Mouse (Mus musculus): Measurements from ENCODE around the gene Igsf9b. TPM values are rescaled to one million over a fixed set of nuclear protein-coding genes. Genes with fewer than 3 reads are reported as not detected.

Gene Igsf9b
- polyA plus RNA-seq, 1 experiment from 2014 or later, result 2.0 TPM

DNA sequence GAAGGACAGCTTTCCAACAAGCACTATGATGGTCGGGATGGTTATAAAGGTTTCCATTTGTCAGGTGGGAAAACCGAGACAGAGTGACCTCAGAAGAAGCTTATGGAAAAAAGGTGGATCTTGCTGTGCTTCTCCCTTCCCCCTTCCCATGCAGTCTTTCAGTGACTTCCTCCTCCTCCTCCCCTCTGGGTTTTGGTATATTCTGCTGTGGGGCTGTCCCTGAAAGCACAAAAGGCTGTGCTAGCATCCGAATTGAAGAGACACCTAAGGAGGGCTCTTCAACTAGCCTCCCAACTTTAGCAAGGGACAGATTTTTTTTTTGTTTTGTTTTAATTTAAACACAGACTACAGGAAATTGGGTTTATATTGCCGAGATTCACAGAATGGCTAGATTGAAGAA, 1.7 kb downstream of the Igsf9b start:
- Histone ChIP-seq H3K27me3 (ENCODE audit: insufficient read depth, poor library complexity, severe bottlenecking) (peaks cover 55% of the 10 kb centered on the region), H3K4me1 (peaks cover 48% of the 10 kb centered on the region), H3K36me3 (no peaks in the 10 kb centered on the region), H3K27ac (no peak overlapping the region), H3K4me3 (peak overlapping the region; percentile 80), H3K9me3 (no peaks in the 10 kb centered on the region)
- DNase-seq (ENCODE audit: low spot score), result no peak
- WGBS, result 13% methylated on average over 4 of the region's 4 CpGs

DNA sequence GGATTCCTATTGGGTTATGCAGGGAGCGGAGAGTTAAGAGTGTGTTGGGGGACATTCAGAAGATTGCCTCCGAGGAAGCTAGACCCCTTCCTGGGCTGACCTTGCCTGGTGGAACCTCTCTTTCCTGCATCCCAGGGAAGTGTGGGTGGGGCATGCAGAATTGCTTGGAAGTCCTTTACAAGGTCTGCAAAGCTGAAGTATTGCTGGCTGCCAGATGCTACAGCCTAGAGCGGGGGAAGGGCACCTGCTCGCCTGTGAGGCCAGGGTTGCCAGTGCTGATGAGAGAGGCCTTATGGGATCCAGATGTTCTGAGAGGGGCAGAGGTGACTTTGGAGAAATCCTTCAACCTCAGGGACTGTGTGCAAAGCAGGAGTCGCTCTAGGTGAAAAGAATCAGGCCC, 2.5 kb downstream of the Igsf9b start:
- H3K36me3 ChIP-seq, result no peaks in the 10 kb centered on the region
- DNase-seq (ENCODE audit: low spot score), result no peak
- peaks cover 63% of the 10 kb centered on the region for H3K27me3 ChIP-seq (ENCODE audit: insufficient read depth, poor library complexity, severe bottlenecking)
- H3K9me3 ChIP-seq, result no peaks in the 10 kb centered on the region
- peaks cover 48% of the 10 kb centered on the region for H3K4me1 ChIP-seq
- whole genome bisulfite sequencing, result 51% methylated on average over 5 of the region's 5 CpGs
- H3K4me3 ChIP-seq, result no peak overlapping the region
- H3K27ac ChIP-seq, result no peak overlapping the region

DNA sequence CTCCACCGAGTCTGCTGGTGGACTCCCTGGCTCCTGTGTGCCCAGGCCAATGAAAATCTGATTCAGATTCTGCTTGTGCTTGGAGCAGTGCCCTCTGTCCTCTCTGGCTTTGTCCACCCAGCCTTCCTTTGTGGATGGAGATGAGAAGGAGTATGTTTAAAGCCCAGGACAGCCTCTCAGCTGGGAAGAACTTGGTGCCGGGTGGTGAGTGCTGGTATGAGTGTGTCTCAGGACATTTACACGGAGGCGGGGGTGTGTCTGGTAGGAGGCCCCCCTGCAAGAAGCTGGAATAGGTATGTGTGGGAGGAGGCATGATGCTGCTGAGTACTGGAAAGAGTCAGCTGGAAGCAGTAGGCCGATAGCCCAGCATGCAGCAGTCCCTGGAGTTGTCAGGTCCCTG, 3.3 kb downstream of the Igsf9b start:
- peaks cover 48% of the 10 kb centered on the region for H3K4me1 ChIP-seq
- WGBS, result 58% methylated on average over 5 of the region's 5 CpGs
- no peaks in the 10 kb centered on the region for H3K9me3 ChIP-seq
- no peak for DNase-seq (ENCODE audit: low spot score)
- no peak overlapping the region for H3K27ac ChIP-seq
- H3K36me3 ChIP-seq, result no peaks in the 10 kb centered on the region
- H3K27me3 ChIP-seq (ENCODE audit: insufficient read depth, poor library complexity, severe bottlenecking), result peaks cover 68% of the 10 kb centered on the region
- H3K4me3 ChIP-seq, result no peak overlapping the region

DNA sequence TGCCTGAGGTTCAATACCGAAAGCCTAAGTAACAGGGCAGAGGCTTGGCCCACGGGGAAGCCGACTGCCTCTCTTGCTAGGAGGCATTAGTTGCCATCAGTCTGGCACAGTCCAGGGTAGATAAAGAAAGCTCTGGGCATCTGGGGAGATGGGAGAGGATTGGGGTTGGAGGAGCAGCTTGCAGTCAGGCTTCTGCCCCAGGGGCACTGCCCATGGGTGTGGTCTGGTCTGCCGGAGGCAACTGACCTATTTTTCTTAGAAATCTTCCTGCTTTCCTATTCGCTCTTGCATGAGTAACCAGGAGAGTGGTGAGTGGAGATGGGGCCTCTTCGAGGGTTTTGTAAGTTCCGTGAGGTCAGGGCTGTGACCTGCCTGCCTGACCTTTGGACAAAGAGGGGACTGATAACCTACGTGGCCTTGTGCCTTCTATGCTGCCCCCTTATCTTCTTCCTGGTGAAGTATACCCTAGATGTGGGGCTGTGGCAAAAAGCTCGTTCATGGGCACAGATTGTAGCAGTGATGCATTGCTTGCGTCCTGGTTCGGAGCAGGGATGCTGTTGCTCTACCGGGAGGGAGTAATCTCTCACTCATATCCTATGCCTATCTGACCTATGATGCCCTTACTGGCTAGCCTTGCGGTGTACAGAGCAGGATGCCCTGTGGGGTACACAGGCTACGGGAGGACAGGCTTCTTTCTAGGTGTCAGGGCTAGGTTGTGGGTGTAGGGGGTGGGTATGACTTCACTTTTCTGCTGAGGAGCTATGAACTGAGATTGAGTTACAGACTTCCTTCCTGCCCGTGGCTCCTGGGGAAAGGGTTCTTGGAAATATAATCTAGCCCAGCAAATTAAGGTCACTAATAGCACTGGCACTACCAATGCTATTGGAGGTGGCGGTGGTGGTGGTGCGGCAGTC, 4.8 kb downstream of the Igsf9b start:
- Histone ChIP-seq H3K27ac (no peak overlapping the region), H3K36me3 (no peaks in the 10 kb centered on the region), H3K4me3 (no peak overlapping the region), H3K4me1 (peaks cover 41% of the 10 kb centered on the region), H3K27me3 (ENCODE audit: insufficient read depth, poor library complexity, severe bottlenecking) (peaks cover 68% of the 10 kb centered on the region), H3K9me3 (no peaks in the 10 kb centered on the region)
- 54% methylated on average over 17 of the region's 17 CpGs for WGBS
- DNase-seq (ENCODE audit: low spot score), result no peak

DNA sequence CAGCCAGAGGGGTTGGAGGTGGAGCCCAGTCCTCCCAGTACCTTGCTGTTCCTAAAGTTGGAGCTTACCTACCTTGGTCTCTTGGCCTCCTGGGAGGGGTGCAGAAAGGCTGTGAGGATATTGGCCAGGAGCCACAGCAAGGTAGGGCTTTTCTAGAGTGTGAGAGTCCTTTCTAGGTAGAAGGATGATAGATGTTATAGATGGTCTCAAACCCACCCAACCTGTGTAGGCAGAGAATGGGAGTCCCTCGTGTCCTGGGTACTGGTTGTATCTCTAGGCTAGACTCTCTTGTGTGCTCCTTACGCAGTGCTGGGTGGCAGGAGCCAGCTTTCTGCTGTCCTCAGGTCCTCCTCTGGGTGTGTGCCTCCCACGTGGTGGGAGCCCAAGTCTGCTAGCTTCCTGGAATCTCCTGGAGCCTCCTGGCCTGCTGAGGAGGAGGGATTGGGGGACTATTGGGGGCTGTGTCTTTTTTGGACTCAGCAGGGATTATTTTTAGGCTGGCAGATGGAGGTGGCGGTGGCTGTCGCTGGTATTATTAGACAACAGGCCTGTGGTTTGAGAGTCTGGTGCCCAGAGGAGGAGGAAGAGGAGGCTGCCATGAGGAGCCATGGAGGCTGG, 5.6 kb downstream of the Igsf9b start:
- 44% methylated on average over 5 of the region's 5 CpGs for WGBS
- Histone ChIP-seq H3K36me3 (no peaks in the 10 kb centered on the region), H3K27me3 (ENCODE audit: insufficient read depth, poor library complexity, severe bottlenecking) (peaks cover 64% of the 10 kb centered on the region)

DNA sequence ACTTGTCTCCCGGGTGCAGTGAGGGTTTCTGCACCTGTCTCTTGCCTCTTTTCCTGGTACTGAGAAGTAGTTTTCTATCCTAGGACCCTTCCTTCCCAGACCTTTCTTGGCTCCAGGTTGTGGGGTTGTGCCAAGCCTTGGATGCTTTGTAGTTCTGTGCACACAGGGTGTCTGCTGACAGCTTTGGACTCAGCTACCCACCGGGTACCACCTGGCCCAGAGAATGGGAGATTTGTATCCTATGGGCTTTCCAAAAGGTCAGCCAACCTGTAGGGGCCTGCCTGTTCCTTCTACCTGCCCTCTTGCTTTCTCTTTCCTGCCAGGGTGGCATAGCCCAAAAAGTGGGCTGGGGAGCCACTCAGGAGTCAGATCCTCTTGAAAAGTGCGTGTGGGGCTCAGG, 6.5 kb downstream of the Igsf9b start:
- no peak for DNase-seq (ENCODE audit: low spot score)
- 36% methylated on average over 3 of the region's 3 CpGs for WGBS
- Histone ChIP-seq H3K27me3 (ENCODE audit: insufficient read depth, poor library complexity, severe bottlenecking) (peaks cover 60% of the 10 kb centered on the region), H3K36me3 (no peaks in the 10 kb centered on the region), H3K4me3 (no peak overlapping the region), H3K4me1 (peaks cover 29% of the 10 kb centered on the region), H3K27ac (no peak overlapping the region), H3K9me3 (no peaks in the 10 kb centered on the region)

More for the DNA sequence above, 5.6 kb downstream of the Igsf9b start:
- Histone ChIP-seq H3K4me1 (peaks cover 38% of the 10 kb centered on the region), H3K9me3 (no peaks in the 10 kb centered on the region), H3K27ac (0 out of 2 replicates have a peak overlapping the region, but pooled peaks have one; percentile 13), H3K4me3 (no peak overlapping the region)
- no peak for DNase-seq (ENCODE audit: low spot score)

DNA sequence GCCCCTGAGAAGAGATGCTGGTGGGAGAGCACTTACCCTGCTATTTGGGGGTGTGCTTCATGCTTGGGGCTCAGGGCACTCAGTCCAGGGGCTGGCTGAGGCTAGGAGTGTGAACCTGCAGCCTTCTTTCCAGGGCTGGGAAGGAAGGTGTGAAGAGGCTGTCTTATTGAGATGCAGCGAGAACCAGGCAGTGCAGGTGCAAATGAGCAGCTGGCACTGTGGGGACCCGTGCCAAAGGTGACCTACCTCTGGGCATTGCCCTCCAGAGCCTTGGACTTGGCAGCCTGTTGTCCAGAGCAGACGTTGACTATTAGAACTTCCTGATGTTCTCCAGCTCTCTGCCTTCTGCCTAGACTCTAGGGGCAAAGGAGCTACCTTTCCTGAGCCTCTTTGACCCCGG, 7.6 kb downstream of the Igsf9b start:
- no peaks in the 10 kb centered on the region for H3K9me3 ChIP-seq
- peaks cover 48% of the 10 kb centered on the region for H3K27me3 ChIP-seq (ENCODE audit: insufficient read depth, poor library complexity, severe bottlenecking)
- WGBS, result 11% methylated on average over 4 of the region's 4 CpGs
- H3K4me1 ChIP-seq, result peaks cover 20% of the 10 kb centered on the region
- H3K4me3 ChIP-seq, result no peak overlapping the region
- H3K36me3 ChIP-seq, result no peaks in the 10 kb centered on the region
- no peak for DNase-seq (ENCODE audit: low spot score)
- no peak overlapping the region for H3K27ac ChIP-seq

DNA sequence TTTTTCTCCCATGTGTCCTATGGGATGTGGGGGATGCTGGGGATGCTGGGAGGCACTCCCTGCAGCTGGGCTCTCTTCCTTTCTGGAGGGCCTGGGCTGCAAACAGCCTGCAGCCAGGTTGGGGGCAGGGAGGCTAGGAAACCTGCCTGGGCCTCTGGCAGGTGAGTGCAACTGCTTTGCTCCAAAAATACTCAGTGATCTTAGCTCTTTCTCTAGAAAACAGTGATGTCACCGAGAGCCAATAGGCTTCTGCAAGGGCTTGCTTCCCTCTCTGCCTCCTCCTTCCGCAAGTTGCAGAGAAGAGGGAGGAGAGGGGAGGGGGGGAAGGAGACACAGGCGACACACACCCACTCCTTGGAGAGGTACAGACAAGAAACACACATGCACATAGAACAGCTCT, 8.3 kb downstream of the Igsf9b start:
- H3K9me3 ChIP-seq, result no peaks in the 10 kb centered on the region
- no peak overlapping the region for H3K4me3 ChIP-seq
- H3K27ac ChIP-seq, result no peak overlapping the region
- peaks cover 19% of the 10 kb centered on the region for H3K4me1 ChIP-seq
- 8% methylated on average over 3 of the region's 3 CpGs for WGBS
- H3K27me3 ChIP-seq (ENCODE audit: insufficient read depth, poor library complexity, severe bottlenecking), result peaks cover 42% of the 10 kb centered on the region
- H3K36me3 ChIP-seq, result no peaks in the 10 kb centered on the region
- no peak for DNase-seq (ENCODE audit: low spot score)

DNA sequence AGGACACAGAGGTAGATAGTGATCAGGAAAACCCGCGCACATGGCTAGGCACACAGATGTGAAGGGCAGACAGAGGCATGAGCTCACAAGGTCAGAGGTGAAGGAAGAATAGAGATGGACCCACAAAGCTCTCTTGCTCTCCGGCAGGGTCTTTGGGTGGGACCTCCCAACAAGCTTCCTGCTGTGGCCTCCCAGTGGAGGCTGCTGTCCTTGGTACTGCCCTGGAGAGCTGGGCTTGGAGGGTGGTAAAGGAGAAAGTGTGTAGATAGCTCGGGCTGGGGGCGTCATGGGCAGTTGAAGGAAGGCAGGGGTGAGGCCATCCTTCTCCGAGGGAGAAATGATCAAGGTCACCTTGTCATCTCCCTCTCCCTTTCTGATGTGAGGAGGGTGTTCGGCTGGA, 9.0 kb downstream of the Igsf9b start:
- Histone ChIP-seq H3K4me3 (no peak overlapping the region), H3K9me3 (no peaks in the 10 kb centered on the region), H3K27me3 (ENCODE audit: insufficient read depth, poor library complexity, severe bottlenecking) (peaks cover 34% of the 10 kb centered on the region), H3K36me3 (no peaks in the 10 kb centered on the region), H3K27ac (no peak overlapping the region), H3K4me1 (peaks cover 19% of the 10 kb centered on the region)
- peak; percentile 83 for DNase-seq (ENCODE audit: low spot score)
- 28% methylated on average over 7 of the region's 7 CpGs for WGBS

DNA sequence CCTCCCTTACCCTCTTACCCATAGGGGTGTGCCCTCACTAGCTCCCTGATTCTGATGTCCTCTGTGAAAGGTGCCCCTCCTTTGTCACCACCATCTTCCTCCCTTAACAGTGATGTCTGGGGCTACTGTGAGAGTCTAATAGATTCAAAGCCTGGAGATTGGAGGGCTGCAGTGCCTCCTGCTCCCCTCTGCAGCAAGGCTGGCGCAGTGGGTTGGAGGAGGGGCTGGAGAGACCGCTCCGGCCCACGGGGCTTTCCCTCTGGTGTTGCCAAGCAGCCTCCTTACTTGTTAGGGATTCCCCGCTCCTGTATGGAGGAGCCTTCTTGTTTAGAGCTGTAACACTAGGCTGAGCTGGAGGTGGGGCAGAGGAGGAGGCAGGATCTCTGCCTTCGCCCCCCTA, 9.6 kb downstream of the Igsf9b start:
- peaks cover 15% of the 10 kb centered on the region for H3K4me1 ChIP-seq
- 32% methylated on average over 6 of the region's 6 CpGs for WGBS
- no peak overlapping the region for H3K4me3 ChIP-seq
- H3K27ac ChIP-seq, result no peak overlapping the region
- DNase-seq (ENCODE audit: low spot score), result no peak
- no peaks in the 10 kb centered on the region for H3K36me3 ChIP-seq
- H3K9me3 ChIP-seq, result no peaks in the 10 kb centered on the region
- H3K27me3 ChIP-seq (ENCODE audit: insufficient read depth, poor library complexity, severe bottlenecking), result peaks cover 29% of the 10 kb centered on the region

DNA sequence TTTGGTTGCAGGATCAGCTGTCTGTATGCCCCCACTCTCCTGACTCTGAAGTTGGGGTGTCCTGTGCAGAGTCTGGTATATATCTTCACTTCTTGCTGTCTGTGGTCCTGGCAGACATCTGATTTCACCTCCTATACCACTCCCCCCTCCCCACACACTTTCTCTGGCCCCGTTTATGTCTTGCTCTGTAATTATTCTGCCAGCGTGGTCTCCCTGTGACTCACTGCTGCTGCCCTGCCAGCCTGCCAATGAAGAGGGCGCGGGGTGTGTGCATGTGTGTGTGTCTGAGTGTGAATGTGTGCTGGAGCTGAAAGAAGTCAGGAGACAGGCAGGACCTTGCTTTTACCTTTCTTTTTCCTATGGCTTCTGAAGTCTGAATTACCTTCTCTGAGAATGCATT, 11.0 kb downstream of the Igsf9b start:
- Histone ChIP-seq H3K36me3 (no peaks in the 10 kb centered on the region), H3K27ac (no peak overlapping the region), H3K4me3 (no peak overlapping the region), H3K9me3 (no peaks in the 10 kb centered on the region), H3K4me1 (peaks cover under 1% of the 10 kb centered on the region), H3K27me3 (ENCODE audit: insufficient read depth, poor library complexity, severe bottlenecking) (peaks cover 21% of the 10 kb centered on the region)
- no peak for DNase-seq (ENCODE audit: low spot score)
- 70% methylated on average over 4 of the region's 4 CpGs for WGBS

DNA sequence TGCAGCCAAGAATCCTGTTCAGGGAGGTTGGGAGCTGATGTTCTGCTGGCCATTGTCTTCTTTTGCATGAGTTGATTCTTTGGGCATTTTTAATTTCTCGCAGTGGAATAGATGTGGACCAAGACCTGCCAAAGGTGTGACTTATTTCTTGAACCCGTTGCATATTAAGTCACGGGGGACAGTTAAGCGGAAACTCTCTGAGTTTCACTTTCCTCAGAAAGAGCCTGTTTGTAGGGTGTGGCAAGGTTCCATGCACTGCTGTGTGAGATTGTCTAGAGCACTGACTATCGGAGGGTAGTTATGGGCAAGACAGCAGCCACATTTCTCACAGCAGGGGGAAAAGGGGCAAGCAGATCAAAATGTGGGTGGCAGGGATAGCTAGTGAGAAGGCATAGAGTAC, 14.4 kb downstream of the Igsf9b start:
- Histone ChIP-seq H3K27ac (no peak overlapping the region), H3K4me1 (no peaks in the 10 kb centered on the region; the same call in 1 of the 2 replicates), H3K36me3 (no peaks in the 10 kb centered on the region), H3K4me3 (no peak overlapping the region), H3K9me3 (no peaks in the 10 kb centered on the region), H3K27me3 (ENCODE audit: insufficient read depth, poor library complexity, severe bottlenecking) (peaks cover 6% of the 10 kb centered on the region; the same call in 1 of the 2 replicates)
- WGBS, result 88% methylated on average over 5 of the region's 5 CpGs
- DNase-seq (ENCODE audit: low spot score), result no peak

DNA sequence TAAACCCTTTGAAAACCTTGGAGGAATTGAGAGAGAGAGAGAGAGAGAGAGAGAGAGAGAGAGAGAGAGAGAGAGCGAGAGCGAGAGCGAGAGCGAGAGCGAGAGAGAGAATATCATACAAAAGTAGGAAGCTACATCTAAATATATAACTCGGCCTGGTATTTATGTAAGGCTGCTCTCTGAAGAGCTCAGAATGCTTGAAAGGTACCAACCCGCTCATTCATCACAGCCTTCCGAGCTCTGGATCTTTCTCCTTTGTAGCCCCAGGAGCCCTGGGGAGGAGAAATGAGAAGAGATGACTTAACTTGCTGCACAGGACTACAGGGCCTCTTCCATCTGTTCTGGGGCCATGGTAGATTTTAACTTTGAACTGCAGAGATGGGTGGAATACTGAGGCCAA, 22.3 kb downstream of the Igsf9b start:
- Histone ChIP-seq H3K4me1 (no peaks in the 10 kb centered on the region), H3K27me3 (ENCODE audit: insufficient read depth, poor library complexity, severe bottlenecking) (peaks cover 5% of the 10 kb centered on the region), H3K9me3 (no peaks in the 10 kb centered on the region), H3K4me3 (no peak overlapping the region), H3K27ac (no peak overlapping the region), H3K36me3 (0 out of 2 replicates have a peak, but pooled peaks cover 5% of the 10 kb centered on the region)
- no peak for DNase-seq (ENCODE audit: low spot score)
- 92% methylated on average over 8 of the region's 8 CpGs for WGBS
